Mouse (Mus musculus): ENCODE results near the gene Ptgs2.

The Ptgs2 gene

GRCm38 (mm10) chr1:150099790-150100333 lies at the start of gene Ptgs2:
Gene Ptgs2, plus strand, starts transcription at chr1:150100031.
- DNase-seq (ENCODE audit: low spot score), result no peak

DNA sequence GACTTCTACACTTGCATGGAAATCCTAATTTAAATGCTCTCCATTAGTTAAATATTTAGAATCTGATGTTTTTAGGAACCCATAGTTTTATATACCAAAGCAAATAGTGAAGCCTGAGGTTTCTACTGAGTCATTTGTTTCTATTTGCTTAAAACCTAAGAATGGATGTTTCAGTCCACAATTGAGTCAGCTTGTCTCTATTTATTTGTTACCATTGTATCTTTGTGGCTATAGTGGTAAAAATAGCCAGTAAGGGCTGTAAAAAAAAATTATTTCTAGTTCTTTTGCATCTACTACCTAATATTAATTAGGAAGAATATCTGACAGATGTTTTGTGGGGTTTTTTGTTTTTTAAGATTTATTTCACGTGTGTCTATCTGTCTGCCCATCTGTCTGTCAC lies 49.6 kb upstream of the Ptgs2 start:
- DNase-seq (ENCODE audit: low spot score), result no peak

- DNase-seq (ENCODE audit: low spot score), result no peak
Measured at GRCm38 (mm10) chr1:150065684-150066083, 34.1 kb upstream of the Ptgs2 start.

GRCm38 (mm10) chr1:150072880-150073279 lies 27.0 kb upstream of the Ptgs2 start:
- DNase-seq (ENCODE audit: low spot score), result no peak

- DNase-seq (ENCODE audit: low spot score), result no peak
Measured at GRCm38 (mm10) chr1:150074609-150075008, 25.2 kb upstream of the Ptgs2 start.

GRCm38 (mm10) chr1:150089040-150089692 lies 10.7 kb upstream of the Ptgs2 start:
- no peak for DNase-seq (ENCODE audit: low spot score)

DNA sequence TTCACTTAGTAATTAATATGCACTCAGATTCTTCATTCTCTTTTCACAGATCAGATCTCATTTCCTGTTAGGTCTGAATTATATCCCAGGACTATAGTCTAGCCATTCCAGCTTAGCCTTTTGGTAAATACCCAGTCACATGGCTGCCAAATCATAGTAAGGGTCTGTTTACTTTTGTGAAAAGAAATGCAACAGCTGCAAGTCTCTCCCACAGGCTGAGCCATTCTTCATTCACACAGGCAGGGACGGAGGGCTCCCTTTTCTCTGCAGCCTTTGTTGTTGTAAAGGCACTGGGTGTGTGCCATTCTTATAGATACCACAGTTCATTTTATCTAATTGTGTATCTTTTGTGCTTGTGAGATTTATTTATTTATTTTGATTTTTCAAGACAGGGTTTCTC lies 9.6 kb upstream of the Ptgs2 start:
- DNase-seq (ENCODE audit: low spot score), result no peak

DNA sequence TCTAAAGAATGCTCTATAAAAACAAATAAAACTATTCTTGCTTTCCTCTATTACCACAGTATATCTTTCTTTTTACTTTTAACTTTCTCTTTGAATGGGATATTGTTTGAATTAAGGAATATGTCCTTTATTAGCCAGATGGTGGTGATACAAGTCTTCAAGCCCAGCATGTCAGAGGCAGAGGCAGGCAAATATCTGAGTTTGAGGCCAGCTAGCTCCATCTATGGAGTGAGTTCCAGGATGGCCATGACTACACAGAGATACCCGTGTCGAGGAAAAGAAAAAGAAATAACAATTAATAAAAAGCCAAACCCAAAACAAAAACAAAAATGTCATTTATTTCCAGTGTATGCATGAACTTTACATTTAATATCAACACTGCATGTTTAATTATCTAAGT lies 2.8 kb upstream of the Ptgs2 start:
- no peak for DNase-seq (ENCODE audit: low spot score)

DNA sequence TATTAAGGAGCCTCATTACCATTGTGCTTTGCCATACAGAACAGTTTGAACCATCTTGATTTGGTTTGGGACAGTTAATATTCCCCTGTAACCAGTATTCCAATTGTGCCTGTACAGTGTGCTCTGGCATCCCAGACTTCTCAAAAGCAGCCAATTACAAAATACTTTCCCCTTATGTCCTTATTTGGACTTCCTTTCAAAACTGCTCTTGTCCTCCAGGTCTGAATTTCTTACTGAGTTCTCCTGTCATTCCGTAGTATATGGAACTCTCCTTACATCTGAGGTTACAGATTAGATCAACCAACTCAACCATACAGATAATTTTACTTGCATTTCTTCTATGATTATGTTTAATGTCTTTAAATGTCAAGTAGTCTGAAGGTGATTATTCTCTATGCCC lies 2.1 kb upstream of the Ptgs2 start:
- no peak for DNase-seq (ENCODE audit: low spot score)

DNA sequence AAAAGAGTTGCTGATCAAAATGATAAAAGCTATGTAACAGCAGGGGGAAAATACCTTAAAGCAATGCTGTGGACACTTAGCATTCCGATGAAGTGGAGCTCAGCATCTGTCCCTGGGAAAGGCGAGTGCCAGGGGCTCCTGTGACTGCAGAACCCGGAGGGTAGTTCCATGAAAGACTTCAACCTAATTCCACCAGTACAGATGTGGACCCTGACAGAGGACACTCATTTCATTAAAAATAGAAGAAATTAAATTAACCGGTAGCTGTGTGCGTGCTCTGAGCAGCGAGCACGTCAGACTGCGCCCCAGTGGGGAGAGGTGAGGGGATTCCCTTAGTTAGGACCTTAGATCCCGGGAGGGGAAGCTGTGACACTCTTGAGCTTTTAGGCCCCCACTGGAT lies 457 bp upstream of the Ptgs2 start:
- DNase-seq (ENCODE audit: low spot score), result no peak

GRCm38 (mm10) chr1:150104228-150104720 lies 4.4 kb downstream of the Ptgs2 start:
- DNase-seq (ENCODE audit: low spot score), result no peak

DNA sequence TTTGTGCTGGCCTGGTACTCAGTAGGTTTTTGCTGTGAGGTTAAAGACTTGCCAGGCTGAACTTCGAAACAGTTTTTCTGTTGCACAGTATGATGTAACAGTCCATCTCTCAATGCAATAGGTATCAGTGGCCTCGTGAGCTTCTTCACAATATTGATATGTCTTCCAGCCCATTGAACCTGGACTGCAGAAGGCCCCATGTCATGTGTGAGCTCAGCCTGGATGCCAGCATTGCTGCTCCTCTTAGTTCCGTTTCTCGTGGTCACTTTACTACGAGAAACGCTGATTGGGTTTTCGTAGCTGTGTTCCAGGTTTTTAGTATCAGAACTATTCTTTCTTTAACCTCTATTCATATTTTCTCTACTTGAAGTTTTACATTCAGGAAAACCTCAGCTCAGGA lies 6.9 kb downstream of the Ptgs2 start:
- no peak for DNase-seq (ENCODE audit: low spot score)

DNA sequence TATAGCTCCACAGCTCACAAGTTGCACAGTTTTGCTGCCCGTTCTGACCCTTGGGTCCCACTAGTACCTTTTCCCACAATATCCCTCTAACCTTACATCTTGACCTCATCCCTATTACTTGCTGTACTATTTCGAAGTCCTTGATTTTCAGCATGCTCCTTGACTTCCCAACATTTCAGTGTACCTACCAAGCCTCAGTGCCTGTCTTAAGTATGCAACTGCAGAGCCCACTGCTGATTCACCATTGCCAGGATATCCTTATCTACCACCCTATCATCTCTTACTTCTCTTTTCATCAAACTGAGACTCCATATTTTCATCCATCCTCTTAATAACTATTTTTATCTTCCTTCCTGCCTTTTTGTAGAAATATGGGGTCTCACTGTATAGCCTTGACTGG lies 9.8 kb downstream of the Ptgs2 start:
- no peak for DNase-seq (ENCODE audit: low spot score)

DNA sequence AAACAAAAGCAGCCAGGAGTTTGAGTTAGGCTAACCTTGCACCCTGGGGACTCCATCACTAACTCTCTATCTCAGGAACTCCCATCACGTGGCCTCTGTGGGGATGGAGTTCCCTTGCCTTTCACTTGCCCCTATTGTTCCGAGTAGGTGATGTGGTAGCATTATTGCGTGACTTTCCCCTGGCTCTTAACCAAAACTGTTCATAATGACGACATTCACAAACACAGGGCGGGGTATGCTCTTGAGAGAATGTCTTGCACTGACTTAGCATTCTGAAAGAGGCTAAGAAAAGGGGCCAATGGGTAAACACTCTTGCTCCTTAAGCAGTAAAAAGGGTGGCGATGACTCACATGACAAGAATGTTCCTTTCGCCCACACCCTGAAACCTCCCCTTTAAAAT lies 15.5 kb downstream of the Ptgs2 start:
- no peak for DNase-seq (ENCODE audit: low spot score)

GRCm38 (mm10) chr1:150118352-150118751 lies 18.5 kb downstream of the Ptgs2 start:
- DNase-seq (ENCODE audit: low spot score), result no peak

- no peak for DNase-seq (ENCODE audit: low spot score)
Measured at GRCm38 (mm10) chr1:150125568-150125967, 25.7 kb downstream of the Ptgs2 start.

GRCm38 (mm10) chr1:150130070-150130469 lies 30.2 kb downstream of the Ptgs2 start:
- no peak for DNase-seq (ENCODE audit: low spot score)

- no peak for DNase-seq (ENCODE audit: low spot score)
Measured at GRCm38 (mm10) chr1:150130586-150131275, 30.9 kb downstream of the Ptgs2 start.

- no peak for DNase-seq (ENCODE audit: low spot score)
Measured at GRCm38 (mm10) chr1:150135350-150135749, 35.5 kb downstream of the Ptgs2 start.

DNA sequence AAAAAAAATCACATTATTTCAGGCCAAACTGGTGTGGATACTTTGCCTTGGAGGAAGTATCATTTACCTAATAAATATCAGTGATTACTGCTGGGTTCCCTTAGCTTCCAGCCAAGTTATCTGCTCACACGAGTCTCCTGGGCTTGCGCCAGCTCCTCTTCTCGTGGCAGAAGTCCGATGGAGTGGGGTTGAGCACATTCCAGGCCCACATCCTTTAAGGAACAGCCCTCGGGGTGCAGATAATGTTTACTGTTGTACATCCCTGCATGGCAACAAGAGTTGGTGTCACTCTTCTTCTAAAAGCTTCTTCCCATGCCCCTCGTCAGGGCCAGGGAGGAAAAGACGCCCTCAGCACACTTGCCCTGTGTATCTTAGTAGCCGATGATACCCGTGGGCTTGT lies 39.9 kb downstream of the Ptgs2 start:
- no peak for DNase-seq (ENCODE audit: low spot score)

GRCm38 (mm10) chr1:150141939-150142338 lies 42.1 kb downstream of the Ptgs2 start:
- DNase-seq (ENCODE audit: low spot score), result no peak

GRCm38 (mm10) chr1:150143578-150143977 lies 43.7 kb downstream of the Ptgs2 start:
- DNase-seq (ENCODE audit: low spot score), result no peak

GRCm38 (mm10) chr1:150145049-150145448 lies 45.2 kb downstream of the Ptgs2 start:
- DNase-seq (ENCODE audit: low spot score), result no peak

Data from MN1 (cell line).